Mouse (Mus musculus) gastrocnemius, postnatal 4 days (tissue): ENCODE measurements at regions not wholly inside any gene's neighbourhood (a gene's known extent, or its start where the extent isn't known, plus 50 kb on each side); places are given as distances from the start of the nearest gene placed in this dataset.
"Not testable (repeated sequence)": the region's sequence is repeated elsewhere in the genome, so short reads cannot be mapped to it uniquely, and the experiment has no call there.

ENCODE experiments used
- DNase-seq, 2 experiments: peaks; one replicate each; pipeline ENCODE4 v3.0.0; 2021 to 2022; ENCODE audit warnings: low spot score in 2 of 2, mixed read lengths in 2 of 2

GRCm38 (mm10) chr2:10658317-10658716, 288.0 kb downstream of the Sfmbt2 start:
- DNase-seq = no peak

- DNase-seq = not testable (repeated sequence)
Measured at GRCm38 (mm10) chr2:10667915-10668314, 297.6 kb downstream of the Sfmbt2 start.

- DNase-seq = no peak
Measured at GRCm38 (mm10) chr2:10670423-10671298, 300.4 kb downstream of the Sfmbt2 start.

- DNase-seq = no peak
Measured at GRCm38 (mm10) chr2:10671299-10671632, 301.0 kb downstream of the Sfmbt2 start.

GRCm38 (mm10) chr2:10672196-10672595, 301.9 kb downstream of the Sfmbt2 start:
- DNase-seq = no peak

GRCm38 (mm10) chr2:10674738-10675349, 304.5 kb downstream of the Sfmbt2 start:
- no peak for DNase-seq

- DNase-seq = peak in 1 of 2 experiments; percentile 12
Measured at GRCm38 (mm10) chr2:10701459-10701858, 331.1 kb downstream of the Sfmbt2 start.

GRCm38 (mm10) chr2:10718366-10718765, 348.1 kb downstream of the Sfmbt2 start:
- DNase-seq = no peak

- not testable (repeated sequence) for DNase-seq
Measured at GRCm38 (mm10) chr2:10734337-10734736, 364.0 kb downstream of the Sfmbt2 start.

GRCm38 (mm10) chr2:10736696-10737457, 366.6 kb downstream of the Sfmbt2 start:
- no peak for DNase-seq

- no peak for DNase-seq
Measured at GRCm38 (mm10) chr2:10737458-10737775, 367.1 kb downstream of the Sfmbt2 start.

GRCm38 (mm10) chr2:10745127-10745526, 374.8 kb downstream of the Sfmbt2 start:
- DNase-seq = no peak

- no peak for DNase-seq
Measured at GRCm38 (mm10) chr2:10755375-10755774, 385.1 kb downstream of the Sfmbt2 start.

GRCm38 (mm10) chr2:10757202-10757840, 387.0 kb downstream of the Sfmbt2 start:
- DNase-seq = no peak

- DNase-seq = no peak
Measured at GRCm38 (mm10) chr2:10757886-10758285, 387.6 kb downstream of the Sfmbt2 start.

GRCm38 (mm10) chr2:10762236-10762635, 391.9 kb downstream of the Sfmbt2 start:
- DNase-seq = no peak

- no peak for DNase-seq
Measured at GRCm38 (mm10) chr2:10783071-10783470, 388.8 kb upstream of the Prkcq start.

- DNase-seq = no peak
Measured at GRCm38 (mm10) chr2:10783594-10783993, 388.3 kb upstream of the Prkcq start.

GRCm38 (mm10) chr2:10784266-10784665, 387.6 kb upstream of the Prkcq start:
- DNase-seq = no peak

- no peak for DNase-seq
Measured at GRCm38 (mm10) chr2:10785156-10785555, 386.8 kb upstream of the Prkcq start.

- peak; percentile 66 to 83 for DNase-seq
Measured at GRCm38 (mm10) chr2:10788509-10788908, 383.4 kb upstream of the Prkcq start.

- no peak for DNase-seq
Measured at GRCm38 (mm10) chr2:10791233-10791632, 380.7 kb upstream of the Prkcq start.
